Mouse (Mus musculus) forebrain, embryonic 12.5 days (tissue): ENCODE results near the gene Fyn. TPM values are rescaled to one million over a fixed set of nuclear protein-coding genes. Genes with fewer than 3 reads are reported as not detected.

Source experiments
- ATAC-seq: fragments of 200-750 bp; cut with Nextera tagmentation; 2 replicates; pipeline ENCODE4 v1.8.0; 2017; ENCODE audit warnings: moderate TSS enrichment; ENCODE audit not compliant: low FRiP score
- H3K27ac ChIP-seq: fragments of 300-500 bp; sonication (generic); 2 replicates; pipeline ENCODE4 v1.5.1; 2016; ENCODE audit warnings: mild to moderate bottlenecking
- H3K27me3 ChIP-seq: fragments of 300-500 bp; sonication (generic); 2 replicates; pipeline ENCODE4 v1.6.1; 2016; ENCODE audit warnings: mild to moderate bottlenecking
- H3K36me3 ChIP-seq: fragments of 300-500 bp; sonication (generic); replicated peaks from 2 replicates; pipeline ENCODE4 v1.6.1; 2016; ENCODE audit warnings: mild to moderate bottlenecking
- H3K4me1 ChIP-seq: fragments of 300-500 bp; sonication (generic); 2 replicates; pipeline ENCODE4 v1.6.1; 2016
- H3K4me2 ChIP-seq: fragments of 300-500 bp; sonication (generic); 2 replicates; pipeline ENCODE4 v1.6.1; 2016; ENCODE audit warnings: mild to moderate bottlenecking, moderate library complexity
- H3K4me3 ChIP-seq: fragments of 300-500 bp; sonication (generic); replicated peaks from 2 replicates; pipeline ENCODE4 v1.5.1; 2016; ENCODE audit warnings: mild to moderate bottlenecking
- H3K9ac ChIP-seq: fragments of 300-500 bp; sonication (generic); 2 replicates; pipeline ENCODE4 v1.6.1; 2016; ENCODE audit warnings: mild to moderate bottlenecking
- H3K9me3 ChIP-seq: fragments of 300-500 bp; sonication (generic); 2 replicates; pipeline ENCODE4 v1.6.1; 2016
- WGBS: fragments of 180-500 bp; shearing (Covaris S2); methylation state at CpG from one replicate; pipeline ENCODE4 v1.1.7; 2016; 5-methylcytosine and 5-hydroxymethylcytosine counted together
- polyA plus RNA-seq: library from polyadenylated mRNA; unstranded; fragments of >200 nt; fragmentation: Nextera tagmentation; extraction: Ambion mirVana; gene quantifications from 2 replicates; pipeline ENCODE4 v1.2.1, GENCODE M21; 2016

Gene Fyn
- polyA plus RNA-seq, 1 experiment from 2014 or later, result 63.4 TPM

GRCm38 (mm10) chr10:39490349-39491121 lies 121.9 kb downstream of the Fyn start:
- H3K4me1 ChIP-seq, result peaks cover 43% of the 10 kb centered on the region
- no peaks in the 10 kb centered on the region for H3K9me3 ChIP-seq
- no peaks in the 10 kb centered on the region for H3K27me3 ChIP-seq
- H3K36me3 ChIP-seq, result no peaks in the 10 kb centered on the region; the same call in 1 of the 2 replicates
- H3K4me3 ChIP-seq, result no peak overlapping the region
- no peak overlapping the region for H3K4me2 ChIP-seq
- no peak for ATAC-seq
- no peak overlapping the region for H3K9ac ChIP-seq
- H3K27ac ChIP-seq, result peak overlapping the region; percentile 26; the same call in 1 of the 2 replicates
- WGBS, result 81% methylated on average over 9 of the region's 9 CpGs

DNA sequence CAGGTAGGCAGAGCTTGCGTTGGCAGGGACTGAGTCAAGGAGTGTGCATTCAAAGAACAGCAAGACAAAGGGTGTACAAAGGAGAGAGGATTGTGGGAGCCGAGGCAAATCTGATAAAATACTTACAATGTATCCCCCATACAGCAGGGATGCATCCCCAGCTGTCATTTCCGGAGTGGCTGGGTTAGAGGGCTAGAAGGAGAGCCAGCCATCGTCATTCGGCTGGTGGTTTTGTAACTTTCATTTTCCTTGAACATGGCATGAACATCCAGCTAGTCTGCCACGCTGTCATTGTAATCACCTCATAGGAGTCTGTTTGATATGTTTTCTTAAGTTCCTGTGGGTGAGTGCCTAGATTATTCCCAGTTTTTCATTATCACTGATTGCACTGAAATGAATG lies 123.5 kb downstream of the Fyn start:
- Histone ChIP-seq H3K4me1 (peaks cover 30% of the 10 kb centered on the region), H3K4me2 (no peak overlapping the region), H3K9ac (no peak overlapping the region), H3K4me3 (no peak overlapping the region), H3K9me3 (no peaks in the 10 kb centered on the region), H3K27ac (no peak overlapping the region), H3K27me3 (no peaks in the 10 kb centered on the region), H3K36me3 (no peaks in the 10 kb centered on the region; the same call in 1 of the 2 replicates)
- WGBS, result 90% methylated on average over 6 of the region's 6 CpGs
- no peak for ATAC-seq

DNA sequence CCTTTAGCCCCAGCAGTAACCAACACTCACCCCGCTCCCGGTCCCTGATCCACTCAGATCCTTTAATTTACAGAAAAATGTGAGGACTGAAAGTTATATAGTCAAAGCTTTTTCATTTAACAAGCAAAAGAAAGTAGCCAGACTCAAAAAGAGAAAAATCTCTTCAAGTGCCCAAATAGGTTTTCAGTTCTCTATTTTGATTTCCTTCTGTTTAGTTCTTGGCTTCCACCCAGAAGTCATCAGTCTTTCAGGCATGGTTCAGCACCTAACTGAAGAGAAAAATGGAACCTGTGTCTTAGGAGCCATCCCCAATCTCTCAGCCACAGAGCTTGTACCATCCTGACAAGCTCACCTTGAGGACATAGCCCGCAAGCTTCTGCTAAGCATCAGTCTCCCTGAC lies 124.4 kb downstream of the Fyn start:
- ATAC-seq, result no peak
- Histone ChIP-seq H3K9ac (no peak overlapping the region), H3K9me3 (no peaks in the 10 kb centered on the region), H3K4me1 (peaks cover 30% of the 10 kb centered on the region), H3K4me3 (no peak overlapping the region), H3K36me3 (no peaks in the 10 kb centered on the region; the same call in 1 of the 2 replicates), H3K27me3 (no peaks in the 10 kb centered on the region), H3K4me2 (no peak overlapping the region), H3K27ac (no peak overlapping the region)
- 95% methylated on average over 3 of the region's 3 CpGs for WGBS

DNA sequence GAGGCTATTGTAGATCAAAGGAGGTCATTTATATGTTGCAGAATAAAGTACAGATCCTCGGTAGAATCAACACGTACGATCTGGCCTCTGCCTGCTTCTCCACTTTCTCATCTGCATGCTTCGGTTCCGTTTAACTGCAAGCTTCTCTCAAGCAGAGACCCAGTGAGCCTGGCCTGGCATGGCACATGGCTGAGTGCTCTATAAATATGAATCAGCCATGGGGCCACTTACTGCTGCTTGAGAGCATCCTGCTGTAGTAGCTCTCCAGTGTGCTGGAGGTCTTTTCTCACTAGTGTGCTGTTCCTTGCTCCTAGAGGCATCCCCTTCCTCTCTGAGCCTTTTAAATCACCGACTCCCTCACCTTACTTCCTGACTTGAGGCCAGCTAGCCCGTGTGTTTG lies 130.0 kb downstream of the Fyn start:
- no peak overlapping the region for H3K9ac ChIP-seq
- ATAC-seq, result no peak
- peaks cover 47% of the 10 kb centered on the region for H3K4me1 ChIP-seq
- H3K9me3 ChIP-seq, result no peaks in the 10 kb centered on the region
- WGBS, result 72% methylated on average over 7 of the region's 7 CpGs
- no peak overlapping the region for H3K4me3 ChIP-seq
- no peaks in the 10 kb centered on the region for H3K36me3 ChIP-seq
- H3K4me2 ChIP-seq, result no peak overlapping the region
- H3K27ac ChIP-seq, result peak overlapping the region; percentile 37; the same call in 1 of the 2 replicates
- no peaks in the 10 kb centered on the region for H3K27me3 ChIP-seq

DNA sequence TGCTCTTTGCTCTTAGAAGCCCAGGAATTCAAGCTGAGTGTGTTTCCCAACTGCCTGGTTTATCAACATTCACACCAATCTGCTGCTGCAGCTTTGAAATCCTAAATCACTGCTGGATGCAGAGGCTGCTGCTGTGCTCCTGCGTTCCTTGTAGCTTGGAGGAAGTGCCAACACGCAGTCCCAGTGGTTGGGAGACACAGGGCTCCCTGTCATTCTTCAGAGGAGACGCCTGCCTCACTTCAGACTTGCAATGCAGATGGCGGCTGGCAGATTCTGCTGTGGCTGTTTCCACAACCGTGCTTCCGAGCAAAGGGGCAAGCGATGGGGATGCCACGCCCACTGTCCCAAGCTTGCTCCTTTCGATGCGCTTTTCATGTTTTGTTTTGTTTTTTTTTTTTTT lies 132.9 kb downstream of the Fyn start:
- Histone ChIP-seq H3K36me3 (no peaks in the 10 kb centered on the region), H3K4me2 (no peak overlapping the region), H3K4me3 (no peak overlapping the region), H3K27ac (peak overlapping the region; percentile 83), H3K9me3 (no peaks in the 10 kb centered on the region), H3K9ac (0 out of 2 replicates have a peak overlapping the region, but pooled peaks have one; percentile 38), H3K4me1 (peaks cover 68% of the 10 kb centered on the region), H3K27me3 (no peaks in the 10 kb centered on the region)
- no peak for ATAC-seq
- 65% methylated on average over 10 of the region's 10 CpGs for WGBS

DNA sequence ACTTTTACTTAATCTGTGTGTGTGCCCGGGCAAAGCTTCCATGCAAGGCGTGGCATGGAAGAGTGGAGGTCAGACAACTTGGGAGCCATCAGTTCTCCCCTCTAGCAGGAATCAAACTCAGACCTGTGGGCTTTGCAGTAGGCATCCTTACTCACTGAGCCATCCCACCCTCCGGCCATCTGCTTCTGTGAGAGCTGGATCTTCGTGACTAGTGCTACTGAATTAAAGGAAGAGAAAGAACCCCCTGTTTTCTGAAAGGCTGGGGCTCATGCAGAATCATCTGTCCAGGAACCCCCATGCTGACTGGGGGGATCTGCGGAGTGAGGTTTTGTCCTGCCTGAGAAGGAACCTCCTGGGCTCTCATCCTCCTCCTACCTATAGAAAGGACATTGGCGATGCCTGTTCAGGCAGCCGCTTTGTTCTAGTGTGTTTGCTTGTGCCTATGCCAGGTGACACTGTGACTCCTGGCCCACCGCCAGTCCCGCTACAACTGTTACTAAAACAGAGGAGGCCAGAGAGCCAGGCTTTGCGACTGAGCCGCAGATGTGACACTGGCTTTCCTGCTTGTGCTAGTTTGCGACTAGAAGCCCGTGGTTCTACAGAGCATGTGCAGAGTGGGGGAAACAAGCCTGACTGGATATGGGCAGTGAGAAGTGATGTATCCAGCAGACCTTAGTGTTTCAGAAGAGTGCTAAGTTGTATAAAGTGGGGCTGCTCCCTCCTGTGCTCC lies 133.5 kb downstream of the Fyn start:
- Histone ChIP-seq H3K36me3 (no peaks in the 10 kb centered on the region), H3K27me3 (no peaks in the 10 kb centered on the region), H3K9me3 (no peaks in the 10 kb centered on the region), H3K4me3 (no peak overlapping the region), H3K9ac (no peak overlapping the region), H3K4me2 (no peak overlapping the region), H3K4me1 (peaks cover 73% of the 10 kb centered on the region), H3K27ac (peak overlapping the region; percentile 83)
- ATAC-seq, result peak; percentile 52; the same call in 1 of the 2 replicates
- 66% methylated on average over 13 of the region's 13 CpGs for WGBS

- Histone ChIP-seq H3K9ac (no peak overlapping the region), H3K4me3 (no peak overlapping the region), H3K9me3 (no peaks in the 10 kb centered on the region), H3K27me3 (no peaks in the 10 kb centered on the region), H3K27ac (no peak overlapping the region), H3K4me2 (no peak overlapping the region), H3K4me1 (peaks cover 67% of the 10 kb centered on the region), H3K36me3 (no peaks in the 10 kb centered on the region)
- no peak for ATAC-seq
- 81% methylated on average over 5 of the region's 5 CpGs for WGBS
Measured at GRCm38 (mm10) chr10:39503331-39503730, 134.7 kb downstream of the Fyn start.

GRCm38 (mm10) chr10:39505007-39505406 lies 136.4 kb downstream of the Fyn start:
- ATAC-seq, result peak; percentile 22; the same call in 1 of the 2 replicates
- 37% methylated on average over 9 of the region's 9 CpGs for WGBS
- Histone ChIP-seq H3K27ac (peak overlapping the region; percentile 63), H3K4me3 (no peak overlapping the region), H3K27me3 (no peaks in the 10 kb centered on the region), H3K9me3 (no peaks in the 10 kb centered on the region), H3K9ac (0 out of 2 replicates have a peak overlapping the region, but pooled peaks have one; percentile 8), H3K4me1 (peaks cover 62% of the 10 kb centered on the region), H3K36me3 (no peaks in the 10 kb centered on the region), H3K4me2 (no peak overlapping the region)

- H3K9ac ChIP-seq, result no peak overlapping the region
- H3K4me1 ChIP-seq, result peaks cover 65% of the 10 kb centered on the region
- peak overlapping the region; percentile 63 for H3K27ac ChIP-seq
- no peaks in the 10 kb centered on the region for H3K36me3 ChIP-seq
- no peak overlapping the region for H3K4me2 ChIP-seq
- H3K4me3 ChIP-seq, result no peak overlapping the region
- no peak for ATAC-seq
- H3K9me3 ChIP-seq, result no peaks in the 10 kb centered on the region
- WGBS, result 59% methylated on average over 7 of the region's 7 CpGs
- H3K27me3 ChIP-seq, result no peaks in the 10 kb centered on the region
Measured at GRCm38 (mm10) chr10:39505621-39506020, 137.0 kb downstream of the Fyn start.

DNA sequence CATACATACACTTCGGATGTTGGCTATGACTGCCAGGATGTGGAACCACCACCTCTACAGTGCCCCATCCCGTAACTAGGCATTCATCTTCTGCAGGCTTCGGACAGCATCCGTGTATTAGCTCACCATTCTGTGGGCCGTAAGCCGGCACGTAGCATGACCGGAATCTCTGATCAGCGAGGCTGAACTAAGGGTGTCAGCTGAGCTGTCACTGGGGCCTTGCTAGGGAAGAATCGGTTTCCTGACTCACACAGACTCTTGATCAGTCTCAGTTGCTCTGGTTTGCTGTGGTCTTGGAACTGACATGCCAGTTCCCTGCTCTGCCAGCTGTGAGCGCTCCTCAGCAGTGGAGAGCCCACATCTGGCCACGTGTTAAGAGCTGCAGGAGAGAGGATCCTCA lies 137.7 kb downstream of the Fyn start:
- WGBS, result 71% methylated on average over 12 of the region's 12 CpGs
- no peak for ATAC-seq

DNA sequence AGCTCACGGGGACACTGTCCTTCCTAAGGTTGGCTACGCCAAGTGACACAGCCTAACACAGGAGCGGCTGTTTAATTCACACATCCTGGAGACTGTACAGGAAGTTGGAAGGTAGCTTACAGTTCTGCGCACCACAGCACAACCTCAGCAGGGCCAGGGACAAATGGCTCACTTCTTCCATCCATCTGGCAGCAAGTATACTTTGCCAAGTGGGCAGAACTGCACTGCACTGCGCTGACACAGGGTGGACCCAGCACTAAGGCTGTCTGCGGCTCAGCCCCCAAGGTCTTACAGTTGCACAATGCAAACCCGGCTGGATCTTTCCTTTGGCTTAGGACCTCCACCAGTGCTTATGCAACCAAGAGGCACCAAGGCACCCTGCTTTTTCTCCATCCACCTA lies 138.2 kb downstream of the Fyn start:
- WGBS, result 89% methylated on average over 7 of the region's 7 CpGs
- Histone ChIP-seq H3K4me2 (no peak overlapping the region), H3K36me3 (no peaks in the 10 kb centered on the region; the same call in 1 of the 2 replicates), H3K4me1 (peaks cover 68% of the 10 kb centered on the region), H3K27ac (no peak overlapping the region), H3K9ac (no peak overlapping the region), H3K4me3 (no peak overlapping the region), H3K9me3 (no peaks in the 10 kb centered on the region), H3K27me3 (no peaks in the 10 kb centered on the region)
- ATAC-seq, result no peak

More for the DNA sequence above, 137.7 kb downstream of the Fyn start:
- no peak overlapping the region for H3K27ac ChIP-seq
- no peak overlapping the region for H3K4me3 ChIP-seq
- H3K27me3 ChIP-seq, result no peaks in the 10 kb centered on the region
- no peak overlapping the region for H3K4me2 ChIP-seq
- peaks cover 69% of the 10 kb centered on the region for H3K4me1 ChIP-seq
- H3K9ac ChIP-seq, result no peak overlapping the region
- H3K36me3 ChIP-seq, result no peaks in the 10 kb centered on the region
- no peaks in the 10 kb centered on the region for H3K9me3 ChIP-seq

- peaks cover 57% of the 10 kb centered on the region for H3K4me1 ChIP-seq
- H3K9ac ChIP-seq, result no peak overlapping the region
- no peaks in the 10 kb centered on the region for H3K9me3 ChIP-seq
- ATAC-seq, result no peak
- WGBS, result 90% methylated on average over 5 of the region's 5 CpGs
- no peak overlapping the region for H3K27ac ChIP-seq
- H3K36me3 ChIP-seq, result peaks cover 3% of the 10 kb centered on the region; the same call in 1 of the 2 replicates
- H3K27me3 ChIP-seq, result no peaks in the 10 kb centered on the region
- H3K4me3 ChIP-seq, result no peak overlapping the region
- H3K4me2 ChIP-seq, result no peak overlapping the region
Measured at GRCm38 (mm10) chr10:39508801-39509200, 140.1 kb downstream of the Fyn start.
